Mouse (Mus musculus) erythroblast, embryonic 14.5 days (primary cell): ENCODE results near the gene Ndufs2. TPM values are rescaled to one million over a fixed set of nuclear protein-coding genes. Genes with fewer than 3 reads are reported as not detected.

Experiments used
- H3K27me3 ChIP-seq: 2 replicates; pipeline ENCODE4 v1.6.1; 2012; ENCODE audit warnings: inconsistent platforms; ENCODE audit not compliant: control insufficient read depth
- H3K36me3 ChIP-seq: 2 replicates; pipeline ENCODE4 v1.6.1; 2012; ENCODE audit warnings: mild to moderate bottlenecking, inconsistent platforms; ENCODE audit not compliant: control insufficient read depth
- H3K4me1 ChIP-seq: 2 replicates; pipeline ENCODE4 v1.6.1; 2012; ENCODE audit warnings: inconsistent platforms; ENCODE audit not compliant: control insufficient read depth
- H3K4me3 ChIP-seq: replicated peaks from 2 replicates; pipeline ENCODE3; 2012; ENCODE audit warnings: moderate library complexity, mild to moderate bottlenecking, inconsistent platforms
- H3K9me3 ChIP-seq: 2 replicates; pipeline ENCODE4 v1.6.1; 2012; ENCODE audit warnings: low read length, inconsistent platforms, mixed read lengths; ENCODE audit not compliant: control insufficient read depth
- GATA1 ChIP-seq: IDR thresholded peaks from 2 replicates; pipeline ENCODE4 v1.6.1; 2012; ENCODE audit warnings: low read length, inconsistent platforms, mixed read lengths
- TAL1 ChIP-seq: IDR thresholded peaks from 3 replicates; pipeline ENCODE4 v1.6.1; 2012; ENCODE audit warnings: low read length, inconsistent platforms, mixed read lengths
- polyA plus RNA-seq: library from polyadenylated mRNA; stranded (reverse); fragments of >175 nt; gene quantifications from 2 replicates; pipeline ENCODE4 v1.2.3, GENCODE M21; 2012

Ndufs2 gene
- polyA plus RNA-seq, 1 experiment = 7.5 TPM

DNA sequence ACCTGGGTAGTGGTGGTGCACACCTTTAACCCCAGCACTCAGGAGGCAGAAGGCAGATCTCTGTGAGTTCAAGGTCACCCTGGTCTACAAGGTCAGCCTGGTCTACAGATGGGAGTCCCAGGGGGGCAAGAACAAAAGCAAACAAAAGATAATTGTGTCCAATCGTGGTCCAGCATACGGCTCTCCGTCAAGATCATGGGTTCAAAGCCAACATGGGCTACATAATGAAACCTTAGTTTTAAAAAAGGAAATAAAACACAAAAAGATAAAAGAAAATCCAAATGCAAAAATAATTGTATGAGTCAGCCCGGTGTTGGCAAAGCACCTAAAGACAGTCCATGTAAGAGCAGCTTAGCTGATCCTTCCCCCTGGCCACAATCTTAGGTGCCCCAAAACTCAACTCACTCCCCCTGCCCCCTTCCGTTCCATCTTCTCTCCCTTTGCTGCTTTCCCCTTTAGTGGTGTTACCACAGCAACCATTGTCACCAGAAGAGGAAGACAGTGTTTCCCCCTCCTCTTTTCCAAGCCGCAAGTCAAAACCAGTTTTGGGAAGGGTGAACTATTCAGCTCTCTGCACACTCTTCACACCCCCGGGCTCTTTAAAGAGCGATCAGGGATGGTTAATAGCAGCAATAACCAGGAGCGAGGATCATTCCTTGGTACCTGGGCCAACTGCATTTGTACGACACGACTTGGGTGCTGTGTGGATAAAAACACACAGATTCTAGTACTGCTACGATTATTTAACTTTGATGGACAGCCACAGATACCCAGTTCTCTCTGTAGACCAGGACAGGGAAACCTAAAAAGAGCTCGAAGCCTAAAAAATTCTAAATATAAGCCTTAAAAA lies 63.1 kb downstream of the Ndufs2 start:
- no peak overlapping the region for H3K4me3 ChIP-seq
- no peaks in the 10 kb centered on the region for H3K9me3 ChIP-seq
- peaks cover 51% of the 10 kb centered on the region for H3K27me3 ChIP-seq
- no peaks in the 10 kb centered on the region for H3K36me3 ChIP-seq
- no peaks in the 10 kb centered on the region for H3K4me1 ChIP-seq
- TF ChIP-seq TAL1 (no peak), GATA1 (no peak)

DNA sequence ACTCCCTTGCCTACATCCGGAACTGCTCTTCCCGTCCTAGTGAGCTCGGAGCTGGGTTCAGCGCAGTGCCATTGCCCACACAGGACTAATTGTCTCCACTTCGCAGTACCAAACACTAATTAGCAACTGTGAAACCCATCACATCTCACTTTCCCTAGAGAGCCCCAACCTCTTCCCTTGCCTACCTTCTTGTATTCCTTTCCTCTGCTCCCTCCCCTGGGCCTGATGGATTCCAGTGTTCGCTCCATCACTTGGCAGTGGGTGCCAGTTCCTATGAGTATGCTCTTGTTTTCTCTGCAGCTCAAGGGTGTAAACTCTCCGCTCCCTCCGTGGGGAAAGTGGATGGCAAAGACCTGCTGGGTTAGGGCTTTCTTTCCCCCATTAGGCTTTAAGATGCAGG lies 65.5 kb downstream of the Ndufs2 start:
- H3K27me3 ChIP-seq = peaks cover 26% of the 10 kb centered on the region
- H3K36me3 ChIP-seq = no peaks in the 10 kb centered on the region
- no peak overlapping the region for H3K4me3 ChIP-seq
- no peaks in the 10 kb centered on the region for H3K9me3 ChIP-seq
- H3K4me1 ChIP-seq = no peaks in the 10 kb centered on the region
- TF ChIP-seq GATA1 = no peak
- no peak for TF ChIP-seq TAL1

Other genes starting within 250 kb of the Ndufs2 start
- not detected in 2 replicates for gene Fcgr4, start 232.5 kb downstream of the Ndufs2 start, polyA plus RNA-seq
- 0.06 TPM in 1 of 2 replicates, not detected in the other for gene Fcgr3, start 186.5 kb downstream of the Ndufs2 start, polyA plus RNA-seq
- 0.37 and 0.64 TPM in 2 replicates for gene Cfap126, start 137.5 kb downstream of the Ndufs2 start, polyA plus RNA-seq
- gene Sdhc, start 100.8 kb downstream of the Ndufs2 start, polyA plus RNA-seq = 4.9 and 7.2 TPM in 2 replicates
- gene Mpz, start 100.7 kb downstream of the Ndufs2 start, polyA plus RNA-seq = not detected in 2 replicates
- not detected in 2 replicates for gene Pcp4l1, start 55.1 kb downstream of the Ndufs2 start, polyA plus RNA-seq
- gene Nr1i3, start 37.4 kb downstream of the Ndufs2 start, polyA plus RNA-seq = not detected in 2 replicates
- gene Tomm40l, start 28.9 kb downstream of the Ndufs2 start, polyA plus RNA-seq = 2.2 TPM in 2 replicates
- gene Apoa2, start 26.3 kb downstream of the Ndufs2 start, polyA plus RNA-seq = 0.42 and 2.1 TPM in 2 replicates
- 0.13 and 0.17 TPM in 2 replicates for gene Fcer1g, start 17.0 kb downstream of the Ndufs2 start, polyA plus RNA-seq
- not detected in 2 replicates for gene Adamts4, start 967 bp downstream of the Ndufs2 start, polyA plus RNA-seq
- 11.1 and 11.6 TPM in 2 replicates for gene B4galt3, start 18.9 kb upstream of the Ndufs2 start, polyA plus RNA-seq
- gene Ppox, start 29.8 kb upstream of the Ndufs2 start, polyA plus RNA-seq = 89.9 and 167 TPM in 2 replicates
- gene Usp21, start 36.6 kb upstream of the Ndufs2 start, polyA plus RNA-seq = 8.4 and 13.0 TPM in 2 replicates
- 3.9 and 4.8 TPM in 2 replicates for gene Ufc1, start 43.6 kb upstream of the Ndufs2 start, polyA plus RNA-seq
- 1.6 and 1.7 TPM in 2 replicates for gene Dedd, start 77.8 kb upstream of the Ndufs2 start, polyA plus RNA-seq
- 0.98 TPM in 2 replicates for gene Nit1, start 94.3 kb upstream of the Ndufs2 start, polyA plus RNA-seq
- 1.4 and 2.0 TPM in 2 replicates for gene Pfdn2, start 94.3 kb upstream of the Ndufs2 start, polyA plus RNA-seq
- gene Klhdc9, start 109.4 kb upstream of the Ndufs2 start, polyA plus RNA-seq = 0.14 TPM in 1 of 2 replicates, not detected in the other
- gene Nectin4, start 118.7 kb upstream of the Ndufs2 start, polyA plus RNA-seq = not detected in 2 replicates
- gene Arhgap30, start 137.6 kb upstream of the Ndufs2 start, polyA plus RNA-seq = 0.06 and 0.07 TPM in 2 replicates
- 1.2 and 3.6 TPM in 2 replicates for gene Usf1, start 159.9 kb upstream of the Ndufs2 start, polyA plus RNA-seq
- gene Tstd1, start 167.5 kb upstream of the Ndufs2 start, polyA plus RNA-seq = not detected in 2 replicates
- 0.08 TPM in 1 of 2 replicates, not detected in the other for gene F11r, start 186.1 kb upstream of the Ndufs2 start, polyA plus RNA-seq